Mouse (Mus musculus) limb, embryonic 13.5 days (tissue): ENCODE results near the gene Zkscan4. TPM values are rescaled to one million over a fixed set of nuclear protein-coding genes. Genes with fewer than 3 reads are reported as not detected.
"Not testable (repeated sequence)": the region's sequence is repeated elsewhere in the genome, so short reads cannot be mapped to it uniquely, and the experiment has no call there.

ENCODE experiments used
- ATAC-seq: fragments of 200-750 bp; cut with Nextera tagmentation; 2 replicates; pipeline ENCODE4 v1.8.0; 2017; ENCODE audit warnings: low read depth, moderate number of reproducible peaks, moderate TSS enrichment; ENCODE audit not compliant: low FRiP score
- H3K27ac ChIP-seq: fragments of 300-500 bp; sonication (generic); 2 replicates; pipeline ENCODE4 v1.5.1; 2015; ENCODE audit warnings: inconsistent platforms, mild to moderate bottlenecking, moderate library complexity
- H3K27me3 ChIP-seq: fragments of 300-500 bp; sonication (generic); 2 replicates; pipeline ENCODE4 v1.6.1; 2015; ENCODE audit warnings: mild to moderate bottlenecking, inconsistent platforms
- H3K36me3 ChIP-seq: fragments of 300-500 bp; sonication (generic); 2 replicates; pipeline ENCODE4 v1.6.1; 2015; ENCODE audit warnings: inconsistent platforms, mild to moderate bottlenecking, moderate library complexity
- H3K4me1 ChIP-seq: fragments of 300-500 bp; sonication (generic); 2 replicates; pipeline ENCODE4 v1.6.1; 2015; ENCODE audit warnings: inconsistent platforms
- H3K4me2 ChIP-seq: fragments of 300-500 bp; sonication (generic); replicated peaks from 2 replicates; pipeline ENCODE4 v1.6.1; 2015; ENCODE audit warnings: inconsistent platforms, mild to moderate bottlenecking, moderate library complexity
- H3K4me3 ChIP-seq: fragments of 300-500 bp; sonication (generic); 2 replicates; pipeline ENCODE4 v1.5.1; 2015; ENCODE audit warnings: moderate library complexity, mild to moderate bottlenecking, inconsistent platforms
- H3K9ac ChIP-seq: fragments of 300-500 bp; sonication (generic); 2 replicates; pipeline ENCODE4 v1.6.1; 2015; ENCODE audit warnings: mild to moderate bottlenecking, inconsistent platforms
- H3K9me3 ChIP-seq: fragments of 300-500 bp; sonication (generic); 2 replicates; pipeline ENCODE4 v1.6.1; 2016; ENCODE audit warnings: inconsistent platforms
- WGBS: fragments of 180-500 bp; shearing (Covaris S2); methylation state at CpG from one replicate; pipeline ENCODE4 v1.1.7; 2015; 5-methylcytosine and 5-hydroxymethylcytosine counted together
- polyA plus RNA-seq: library from polyadenylated mRNA; unstranded; fragments of >200 nt; fragmentation: Nextera tagmentation; extraction: Ambion mirVana; gene quantifications from 2 replicates; pipeline ENCODE4 v1.2.1, GENCODE M21; 2015

Gene Zkscan4
- polyA plus RNA-seq = 4.0 and 4.9 TPM in 2 replicates

DNA sequence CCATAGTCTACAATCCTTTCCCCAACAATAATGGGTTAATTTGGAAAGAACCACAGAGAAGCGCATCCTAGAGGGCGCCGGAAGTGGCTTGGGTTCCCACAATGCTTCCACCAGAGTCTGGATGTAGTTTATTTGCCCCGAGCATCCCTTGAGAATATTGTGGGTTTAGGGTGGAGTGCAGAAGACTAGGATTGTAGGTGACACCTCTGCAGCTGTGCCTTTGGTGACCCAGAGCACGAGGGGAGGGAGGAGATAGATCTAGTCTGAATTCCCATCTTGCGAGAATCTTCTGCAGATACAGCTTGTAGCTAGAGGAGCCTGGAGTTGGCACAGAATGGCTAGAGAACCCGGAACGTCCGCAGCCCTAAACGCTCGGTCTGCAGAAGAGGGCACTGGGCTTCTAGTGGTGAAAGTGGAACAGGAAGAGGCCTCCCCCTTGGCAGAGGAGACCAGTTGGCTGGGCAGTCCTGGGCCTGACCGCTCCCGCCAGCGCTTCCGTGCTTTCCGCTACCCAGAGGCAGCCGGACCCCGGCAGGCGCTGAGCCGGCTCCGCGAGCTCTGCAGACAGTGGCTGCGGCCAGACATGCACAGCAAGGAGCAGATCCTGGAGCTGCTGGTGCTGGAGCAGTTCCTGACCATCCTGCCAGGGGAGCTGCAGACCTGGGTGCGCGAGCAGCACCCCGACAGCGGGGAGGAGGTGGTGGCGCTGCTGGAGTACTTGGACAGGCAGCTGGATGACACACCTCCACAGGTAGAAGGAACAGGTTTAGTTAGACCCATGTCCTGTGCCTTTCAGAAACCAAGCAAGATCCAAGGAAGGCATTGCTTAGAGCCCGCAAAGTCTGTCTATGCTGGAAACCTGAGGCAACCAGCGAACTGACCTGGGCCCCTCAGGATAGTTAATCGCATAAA lies at the start of gene Zkscan4, which contains the start of gene Gm10065:
Zkscan4 (plus strand) TSS at position 149 of the 912 bp plus-strand sequence.
Gm10065 (minus strand) TSS at position 683 of the 912 bp plus-strand sequence.
- peak within 1 kb of the TSS; percentile 75 for H3K9ac ChIP-seq
- H3K9me3 ChIP-seq, H3K4me1 ChIP-seq, H3K27me3 ChIP-seq, H3K36me3 ChIP-seq: not testable (repeated sequence)
- H3K4me3 ChIP-seq = peak within 1 kb of the TSS; percentile 61
- WGBS = 3% methylated on average over 31 of the region's 31 CpGs
- H3K27ac ChIP-seq = peak within 1 kb of the TSS; percentile 67; the same call in 1 of the 2 replicates
- peak within 1 kb of the TSS; percentile 71 for H3K4me2 ChIP-seq
- ATAC-seq = peak; percentile 83

DNA sequence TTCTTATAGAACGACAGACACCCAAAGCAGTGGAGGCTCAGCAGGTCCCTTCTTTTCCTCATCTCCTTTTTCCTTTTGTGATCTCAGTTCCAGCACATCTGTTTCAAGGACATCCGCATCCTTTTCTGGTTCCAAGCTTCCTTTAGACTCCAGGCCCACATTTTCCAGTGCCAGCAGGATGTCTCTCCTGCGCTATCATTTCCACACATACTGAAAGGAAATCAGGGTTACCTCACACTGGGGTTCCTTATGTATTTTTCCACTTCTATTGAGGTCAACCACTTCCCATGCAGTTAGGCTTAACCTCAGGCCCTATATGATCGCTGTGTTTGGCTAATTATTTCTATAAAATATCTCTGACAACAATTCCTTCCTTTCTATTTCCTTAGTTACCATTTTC lies 43.2 kb upstream of the Zkscan4 start:
- H3K9me3 ChIP-seq = no peaks in the 10 kb centered on the region
- ATAC-seq = no peak
- no peak overlapping the region for H3K4me3 ChIP-seq
- no peak overlapping the region for H3K9ac ChIP-seq
- no peak overlapping the region for H3K27ac ChIP-seq
- H3K36me3 ChIP-seq = no peaks in the 10 kb centered on the region
- no peaks in the 10 kb centered on the region for H3K27me3 ChIP-seq
- no peak overlapping the region for H3K4me2 ChIP-seq
- 86% methylated on average over 4 of the region's 4 CpGs for WGBS
- H3K4me1 ChIP-seq = peaks cover 5% of the 10 kb centered on the region

DNA sequence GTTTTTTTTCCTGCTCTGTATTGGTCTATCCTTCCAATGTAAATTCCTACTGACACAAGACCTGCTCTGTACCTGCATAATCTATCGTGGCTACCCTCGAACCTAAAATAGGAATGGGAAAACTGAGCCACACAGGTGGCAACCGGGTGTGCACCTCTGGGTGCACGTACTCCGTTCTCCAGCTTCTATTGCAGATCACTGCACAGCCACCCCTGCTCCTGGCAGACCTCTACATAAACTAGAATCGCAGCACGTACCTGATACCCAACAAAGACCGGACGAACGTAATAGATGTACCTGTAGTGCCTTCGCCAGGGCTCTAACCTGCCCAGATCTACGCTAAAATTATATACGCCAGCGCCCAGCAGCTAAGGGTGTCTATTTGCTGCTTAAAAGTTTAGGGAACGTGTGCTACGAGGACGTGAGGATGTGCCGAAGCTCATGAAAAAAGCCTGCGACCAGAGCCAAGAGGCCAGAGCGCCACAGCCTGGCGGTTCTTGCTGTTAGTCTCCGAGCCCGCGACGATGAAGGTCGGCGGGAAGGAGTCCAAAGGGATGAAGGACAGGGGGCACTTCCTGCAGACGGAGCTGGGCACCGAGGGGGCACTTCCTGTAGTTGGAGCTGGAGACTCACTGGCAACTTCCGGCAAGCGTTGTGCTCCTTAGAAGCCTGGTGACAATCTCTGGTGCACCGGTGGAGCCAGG lies 38.1 kb upstream of the Zkscan4 start, which contains the start of gene Pgbd1:
Pgbd1 (minus strand) TSS at position 556 of the 704 bp plus-strand sequence.
- WGBS = 1% methylated on average over 32 of the region's 32 CpGs
- H3K27ac ChIP-seq = peak within 1 kb of the TSS; percentile 63

DNA sequence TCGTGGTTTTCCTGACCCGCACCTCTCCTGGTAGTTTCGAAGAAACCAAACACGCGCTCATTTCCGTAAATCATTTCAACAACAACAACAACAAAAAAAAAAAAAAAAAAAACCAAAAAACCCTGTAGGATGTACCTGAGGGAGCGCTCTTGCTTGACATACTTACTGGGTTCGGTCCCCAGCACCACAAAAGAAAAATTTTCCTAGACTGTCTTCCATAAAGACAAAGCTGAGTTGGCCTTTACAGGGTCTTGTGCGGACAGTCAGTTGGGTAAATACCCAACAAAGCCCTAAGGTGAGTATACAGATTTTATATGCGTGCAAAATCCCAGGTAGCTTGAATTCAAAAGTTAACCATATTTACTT lies 37.5 kb upstream of the Zkscan4 start:
- Histone ChIP-seq H3K9me3 (no peaks in the 10 kb centered on the region), H3K4me2 (peak overlapping the region; percentile 84), H3K27ac (peak overlapping the region; percentile 63; the same call in 1 of the 2 replicates), H3K4me1 (peaks cover 5% of the 10 kb centered on the region), H3K4me3 (peak overlapping the region; percentile 51), H3K36me3 (peaks cover 30% of the 10 kb centered on the region), H3K9ac (peak overlapping the region; percentile 82), H3K27me3 (no peaks in the 10 kb centered on the region)
- 0 out of 2 replicates have a peak, but pooled peaks have one; percentile 20 for ATAC-seq
- 16% methylated on average over 10 of the region's 10 CpGs for WGBS

More for the DNA sequence above, 38.1 kb upstream of the Zkscan4 start, which contains the start of gene Pgbd1:
- peak within 1 kb of the TSS; percentile 51 for H3K4me3 ChIP-seq
- peak; percentile 89 for ATAC-seq
- H3K4me2 ChIP-seq = peak within 1 kb of the TSS; percentile 84
- H3K36me3 ChIP-seq = peaks cover 26% of the 10 kb centered on the region
- peak within 1 kb of the TSS; percentile 82 for H3K9ac ChIP-seq
- H3K9me3 ChIP-seq = no peaks in the 10 kb centered on the region
- peaks cover 5% of the 10 kb centered on the region for H3K4me1 ChIP-seq
- H3K27me3 ChIP-seq = no peaks in the 10 kb centered on the region

DNA sequence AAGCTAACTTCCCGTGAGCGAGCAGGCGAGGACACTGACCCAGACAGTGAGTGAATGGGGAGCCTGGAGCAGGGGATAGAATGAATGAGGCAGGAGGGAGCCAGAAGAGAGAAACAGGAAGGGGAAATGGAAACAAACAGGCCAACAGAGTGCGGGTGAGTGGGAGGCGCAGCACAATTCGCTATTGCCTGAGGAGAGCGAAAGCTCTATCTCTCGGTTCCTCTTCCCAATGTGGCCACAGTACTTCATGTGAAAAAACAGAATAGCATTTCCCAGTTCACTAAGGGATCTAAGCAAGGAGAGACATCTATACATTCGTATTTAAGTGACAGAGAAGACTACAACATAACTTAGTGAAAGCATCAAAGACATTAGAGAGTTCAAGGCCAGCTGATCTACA lies 31.9 kb upstream of the Zkscan4 start:
- H3K4me3 ChIP-seq = no peak overlapping the region
- H3K9me3 ChIP-seq = no peaks in the 10 kb centered on the region
- H3K36me3 ChIP-seq = peaks cover 71% of the 10 kb centered on the region
- no peak overlapping the region for H3K4me2 ChIP-seq
- ATAC-seq = no peak
- H3K27ac ChIP-seq = no peak overlapping the region
- WGBS = 94% methylated on average over 9 of the region's 9 CpGs
- no peak overlapping the region for H3K9ac ChIP-seq
- no peaks in the 10 kb centered on the region for H3K27me3 ChIP-seq
- H3K4me1 ChIP-seq = 0 out of 2 replicates have a peak, but pooled peaks cover 1% of the 10 kb centered on the region

DNA sequence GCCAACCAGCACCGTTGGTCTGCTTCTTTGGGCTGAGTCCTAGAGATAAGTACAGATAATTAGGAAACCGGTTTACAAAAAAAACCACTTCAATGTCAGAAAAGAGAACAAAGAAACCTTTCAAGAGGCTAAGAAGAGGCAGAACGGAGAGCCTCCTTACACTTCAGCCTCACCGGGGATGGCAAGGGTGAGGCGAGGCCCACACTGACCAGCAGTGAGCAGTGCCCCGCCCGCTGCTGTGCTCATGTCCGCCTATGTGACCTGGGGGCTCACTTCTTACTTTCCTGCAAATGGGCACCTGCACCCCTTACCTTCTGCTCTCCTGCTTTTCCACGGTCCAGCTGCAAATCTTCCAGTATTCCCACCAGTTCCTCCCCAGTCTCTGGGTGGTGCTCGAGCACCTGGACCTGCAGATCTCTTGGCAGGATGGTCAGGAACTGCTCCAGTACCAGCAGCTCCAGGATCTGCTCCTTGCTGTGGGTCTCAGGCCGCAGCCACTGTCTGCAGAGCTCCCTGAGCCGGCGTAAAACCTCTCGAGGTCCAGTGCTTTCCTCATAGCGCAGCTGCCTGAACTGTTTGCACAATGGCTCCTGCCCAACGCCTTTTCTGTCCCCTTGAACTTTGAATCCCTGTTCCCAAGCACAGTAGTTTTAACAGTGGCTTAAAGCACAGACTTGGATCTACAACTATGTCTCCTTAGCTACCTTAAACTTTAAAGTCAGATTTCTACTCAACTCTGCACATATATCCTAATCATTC lies 30.7 kb upstream of the Zkscan4 start:
- Histone ChIP-seq H3K36me3 (peaks cover 70% of the 10 kb centered on the region), H3K27ac (no peak overlapping the region)

DNA sequence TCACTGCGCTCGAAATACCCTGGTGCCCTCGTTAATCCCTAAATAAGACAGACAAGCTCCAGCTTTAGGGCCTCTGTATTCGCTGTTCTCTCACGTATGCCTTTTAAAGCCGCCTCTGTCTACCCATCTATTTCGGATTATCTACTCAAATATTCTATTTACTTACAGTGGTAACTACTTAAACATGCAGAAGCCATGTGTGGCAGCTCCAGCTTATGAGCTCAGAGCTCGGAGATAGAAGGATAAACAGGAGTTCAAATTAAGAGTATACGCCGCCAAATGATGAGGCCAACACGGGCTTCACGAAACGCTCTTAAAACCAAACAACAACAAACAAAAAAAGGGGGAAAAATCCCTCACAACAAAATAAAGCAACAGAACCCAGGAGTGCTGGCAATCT lies 25.7 kb upstream of the Zkscan4 start:
- Histone ChIP-seq H3K9me3 (no peaks in the 10 kb centered on the region), H3K4me2 (peak overlapping the region; percentile 75), H3K4me3 (peak overlapping the region; percentile 78), H3K27me3 (0 out of 2 replicates have a peak, but pooled peaks cover 4% of the 10 kb centered on the region), H3K27ac (peak overlapping the region; percentile 67), H3K9ac (peak overlapping the region; percentile 81), H3K36me3 (peaks cover 23% of the 10 kb centered on the region), H3K4me1 (peaks cover 12% of the 10 kb centered on the region)
- 2% methylated on average over 13 of the region's 13 CpGs for WGBS
- no peak; the same call in 1 of the 2 replicates for ATAC-seq

More for the DNA sequence above, 30.7 kb upstream of the Zkscan4 start:
- H3K9me3 ChIP-seq = no peaks in the 10 kb centered on the region
- no peak overlapping the region for H3K9ac ChIP-seq
- H3K27me3 ChIP-seq = no peaks in the 10 kb centered on the region
- no peak overlapping the region for H3K4me3 ChIP-seq
- 88% methylated on average over 16 of the region's 16 CpGs for WGBS
- H3K4me2 ChIP-seq = no peak overlapping the region
- ATAC-seq = no peak
- H3K4me1 ChIP-seq = peaks cover 12% of the 10 kb centered on the region

DNA sequence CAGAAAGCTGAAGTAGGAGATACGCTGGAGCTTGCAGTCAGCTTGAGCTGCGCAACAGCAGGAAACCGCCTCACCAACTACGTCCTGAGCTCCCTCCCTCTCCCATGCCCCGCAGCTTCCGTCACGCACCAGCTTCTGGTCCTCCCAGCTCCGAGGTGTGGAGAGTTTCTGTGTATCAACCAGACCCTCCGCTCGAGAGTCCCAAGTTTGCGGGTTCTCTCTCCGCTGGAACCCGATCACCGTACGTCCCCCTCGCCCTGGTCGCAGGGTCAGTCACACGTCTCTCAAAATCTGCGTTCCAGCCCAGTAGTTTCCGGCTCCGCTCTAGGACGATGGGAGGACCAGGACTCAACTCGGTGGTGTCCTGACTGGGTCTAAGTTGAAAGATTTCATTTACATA lies 25.3 kb upstream of the Zkscan4 start, which contains the start of gene Zscan26:
Zscan26 (minus strand) TSS at position 282 of the 400 bp plus-strand sequence.
- ATAC-seq = peak; percentile 93
- H3K9ac ChIP-seq = peak within 1 kb of the TSS; percentile 81
- under 1% methylated on average over 23 of the region's 23 CpGs for WGBS
- no peaks in the 10 kb centered on the region for H3K9me3 ChIP-seq
- peak within 1 kb of the TSS; percentile 67 for H3K27ac ChIP-seq
- peak within 1 kb of the TSS; percentile 75 for H3K4me2 ChIP-seq
- peaks cover 12% of the 10 kb centered on the region for H3K4me1 ChIP-seq
- H3K4me3 ChIP-seq = peak within 1 kb of the TSS; percentile 78
- 0 out of 2 replicates have a peak, but pooled peaks cover 4% of the 10 kb centered on the region for H3K27me3 ChIP-seq
- peaks cover 19% of the 10 kb centered on the region for H3K36me3 ChIP-seq

DNA sequence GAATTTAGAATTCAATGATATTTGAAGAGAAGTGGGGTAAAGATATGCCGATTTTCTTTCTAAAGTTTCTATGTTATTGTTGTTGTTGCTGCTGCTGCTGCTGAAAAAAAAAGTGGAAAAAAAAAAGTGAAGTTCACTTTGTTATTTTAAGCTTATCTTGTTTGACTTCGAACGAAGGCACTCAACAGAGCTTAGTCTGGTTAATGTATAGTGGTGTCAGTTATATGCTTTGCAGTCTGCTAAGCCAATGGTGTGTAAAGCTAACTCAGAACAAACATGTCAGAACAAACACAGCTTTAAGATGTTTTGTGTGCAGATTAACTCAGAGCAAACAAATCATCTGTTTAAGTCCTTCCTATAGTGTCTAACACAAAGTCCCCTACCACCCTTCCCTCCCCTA lies 24.6 kb upstream of the Zkscan4 start:
- H3K4me1 ChIP-seq = peaks cover 12% of the 10 kb centered on the region
- no peaks in the 10 kb centered on the region for H3K9me3 ChIP-seq
- no peak overlapping the region for H3K4me3 ChIP-seq
- peaks cover 14% of the 10 kb centered on the region for H3K36me3 ChIP-seq
- no peak overlapping the region for H3K27ac ChIP-seq
- ATAC-seq = no peak
- H3K27me3 ChIP-seq = 0 out of 2 replicates have a peak, but pooled peaks cover 4% of the 10 kb centered on the region
- H3K4me2 ChIP-seq = no peak overlapping the region; the same call in 1 of the 2 replicates
- no peak overlapping the region for H3K9ac ChIP-seq
- 94% methylated on average over 3 of the region's 3 CpGs for WGBS

DNA sequence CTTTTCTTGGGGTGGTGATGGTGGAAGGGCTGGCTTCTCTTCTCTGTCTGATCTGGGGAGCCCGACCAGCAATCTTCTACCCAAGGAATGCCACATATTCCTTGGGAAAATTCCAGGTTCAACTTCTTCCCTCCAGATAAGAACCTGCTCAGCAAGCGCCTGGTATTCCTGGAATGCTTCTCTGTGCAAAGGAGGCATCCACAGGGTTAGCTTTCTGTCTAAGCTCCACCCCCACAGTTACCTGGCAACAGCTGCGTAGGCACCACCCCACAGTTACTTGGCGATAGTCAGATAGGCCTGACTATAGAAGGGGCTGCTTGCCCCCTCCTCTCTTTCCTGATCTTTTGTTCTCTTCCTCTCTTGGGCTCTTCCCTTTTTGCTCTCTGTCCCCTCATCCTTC lies 22.4 kb upstream of the Zkscan4 start:
- 0 out of 2 replicates have a peak, but pooled peaks have one; percentile 54 for ATAC-seq
- H3K4me2 ChIP-seq = no peak overlapping the region
- H3K27me3 ChIP-seq = 0 out of 2 replicates have a peak, but pooled peaks cover 4% of the 10 kb centered on the region
- no peaks in the 10 kb centered on the region for H3K9me3 ChIP-seq
- H3K9ac ChIP-seq = no peak overlapping the region
- WGBS = 11% methylated on average over 4 of the region's 4 CpGs
- peaks cover 12% of the 10 kb centered on the region for H3K4me1 ChIP-seq
- H3K27ac ChIP-seq = no peak overlapping the region
- H3K36me3 ChIP-seq = peaks cover 5% of the 10 kb centered on the region; the same call in 1 of the 2 replicates
- no peak overlapping the region for H3K4me3 ChIP-seq

DNA sequence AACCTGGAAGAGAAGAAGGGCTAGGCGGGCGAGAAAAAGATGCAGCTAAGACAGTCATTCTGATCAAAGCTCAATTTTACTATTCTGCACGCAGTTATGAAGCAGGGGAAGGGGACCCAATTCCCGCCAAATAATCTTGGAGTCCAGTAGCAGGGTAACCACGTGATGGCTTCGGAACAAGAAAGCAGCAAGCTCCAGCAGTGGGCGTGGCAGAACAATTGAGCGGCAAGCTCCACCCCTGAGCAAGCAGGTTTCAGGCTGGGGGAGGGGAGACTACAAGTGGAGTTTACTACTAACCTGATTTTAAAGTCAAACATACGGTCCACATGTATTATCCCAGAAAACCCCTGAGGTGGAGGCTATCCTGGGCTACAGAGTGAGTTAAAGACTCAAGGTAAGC lies 16.2 kb upstream of the Zkscan4 start:
- not testable (repeated sequence) for H3K4me3 ChIP-seq, H3K36me3 ChIP-seq, H3K4me2 ChIP-seq, H3K9ac ChIP-seq, H3K4me1 ChIP-seq, ATAC-seq, H3K27ac ChIP-seq, H3K9me3 ChIP-seq, H3K27me3 ChIP-seq
- 51% methylated on average over 9 of the region's 9 CpGs for WGBS
